Mouse (Mus musculus): ENCODE measurements around the gene Rtl9.

- TF ChIP-seq CTCF (IDR thresholded peaks at IDR 0.05; ENCODE audit: low read depth) (no peak), EP300 (IDR thresholded peaks at IDR 0.05; ENCODE audit: low read depth) (no peak)
Observed at GRCm38 (mm10) chrX:143080458-143081336, 18.7 kb upstream of the Rtl9 start.
